Mouse (Mus musculus): ENCODE measurements at regions not wholly inside any gene's neighbourhood (a gene's known extent, or its start where the extent isn't known, plus 50 kb on each side); places are given as distances from the start of the nearest gene placed in this dataset.

- no peak for TF ChIP-seq GATA4 (IDR thresholded peaks at IDR 0.05; ENCODE audit: insufficient replicate concordance, low read length)
Measured at GRCm38 (mm10) chr4:56222023-56222776, 517.7 kb upstream of the Gm26657 start.

- no peak for TF ChIP-seq GATA4 (IDR thresholded peaks at IDR 0.05; ENCODE audit: insufficient replicate concordance, low read length)
Measured at GRCm38 (mm10) chr4:56220531-56220930, 519.3 kb upstream of the Gm26657 start.

GRCm38 (mm10) chr4:56209499-56209898, 530.4 kb upstream of the Gm26657 start:
- no peak for TF ChIP-seq GATA4 (IDR thresholded peaks at IDR 0.05; ENCODE audit: insufficient replicate concordance, low read length)

- TF ChIP-seq GATA4 (IDR thresholded peaks at IDR 0.05; ENCODE audit: insufficient replicate concordance, low read length) = no peak
Measured at GRCm38 (mm10) chr4:56207726-56208125, 532.1 kb upstream of the Gm26657 start.

GRCm38 (mm10) chr4:56205069-56205468, 534.8 kb upstream of the Gm26657 start:
- no peak for TF ChIP-seq GATA4 (IDR thresholded peaks at IDR 0.05; ENCODE audit: insufficient replicate concordance, low read length)

- TF ChIP-seq GATA4 (IDR thresholded peaks at IDR 0.05; ENCODE audit: insufficient replicate concordance, low read length) = no peak
Measured at GRCm38 (mm10) chr4:56193365-56193764, 546.5 kb upstream of the Gm26657 start.

GRCm38 (mm10) chr4:56192516-56192915, 547.4 kb upstream of the Gm26657 start:
- no peak for TF ChIP-seq GATA4 (IDR thresholded peaks at IDR 0.05; ENCODE audit: insufficient replicate concordance, low read length)

GRCm38 (mm10) chr4:56179566-56179965, 560.3 kb upstream of the Gm26657 start:
- no peak for TF ChIP-seq GATA4 (IDR thresholded peaks at IDR 0.05; ENCODE audit: insufficient replicate concordance, low read length)

GRCm38 (mm10) chr4:56178844-56179481, 560.9 kb upstream of the Gm26657 start:
- TF ChIP-seq GATA4 (IDR thresholded peaks at IDR 0.05; ENCODE audit: insufficient replicate concordance, low read length) = no peak

- no peak for TF ChIP-seq GATA4 (IDR thresholded peaks at IDR 0.05; ENCODE audit: insufficient replicate concordance, low read length)
Measured at GRCm38 (mm10) chr4:56161257-56161594, 578.6 kb upstream of the Gm26657 start.

GRCm38 (mm10) chr4:56160551-56161256, 579.2 kb upstream of the Gm26657 start:
- TF ChIP-seq GATA4 (IDR thresholded peaks at IDR 0.05; ENCODE audit: insufficient replicate concordance, low read length) = no peak

- no peak for TF ChIP-seq GATA4 (IDR thresholded peaks at IDR 0.05; ENCODE audit: insufficient replicate concordance, low read length)
Measured at GRCm38 (mm10) chr4:56157521-56158065, 582.3 kb upstream of the Gm26657 start.

- TF ChIP-seq GATA4 (IDR thresholded peaks at IDR 0.05; ENCODE audit: insufficient replicate concordance, low read length) = no peak
Measured at GRCm38 (mm10) chr4:56150716-56151115, 589.2 kb upstream of the Gm26657 start.

- no peak for TF ChIP-seq GATA4 (IDR thresholded peaks at IDR 0.05; ENCODE audit: insufficient replicate concordance, low read length)
Measured at GRCm38 (mm10) chr4:56143827-56144226, 596.0 kb upstream of the Gm26657 start.

- TF ChIP-seq GATA4 (IDR thresholded peaks at IDR 0.05; ENCODE audit: insufficient replicate concordance, low read length) = no peak
Measured at GRCm38 (mm10) chr4:56136837-56137236, 603.0 kb upstream of the Gm26657 start.

GRCm38 (mm10) chr4:56134350-56134749, 602.1 kb upstream of the Klf4 start:
- no peak for TF ChIP-seq GATA4 (IDR thresholded peaks at IDR 0.05; ENCODE audit: insufficient replicate concordance, low read length)
